Mouse (Mus musculus) neural tube, embryonic 15.5 days (tissue): ENCODE measurements around the gene Abr. TPM values are rescaled to one million over a fixed set of nuclear protein-coding genes. Genes with fewer than 3 reads are reported as not detected.

ENCODE experiments used
- ATAC-seq: fragments of 200-750 bp; cut with Nextera tagmentation; 2 replicates; pipeline ENCODE4 v1.8.0; 2017; ENCODE audit warnings: mild to moderate bottlenecking, moderate TSS enrichment, moderate library complexity; ENCODE audit not compliant: low FRiP score
- H3K27ac ChIP-seq: fragments of 300-500 bp; sonication (generic); replicated peaks from 2 replicates; pipeline ENCODE4 v1.5.1; 2015; ENCODE audit warnings: mild to moderate bottlenecking, inconsistent platforms
- H3K27me3 ChIP-seq: fragments of 300-500 bp; sonication (generic); replicated peaks from 2 replicates; pipeline ENCODE4 v1.6.1; 2015; ENCODE audit warnings: inconsistent platforms
- H3K36me3 ChIP-seq: fragments of 300-500 bp; sonication (generic); 2 replicates; pipeline ENCODE4 v1.6.1; 2015; ENCODE audit warnings: inconsistent platforms
- H3K4me1 ChIP-seq: fragments of 300-500 bp; sonication (generic); 2 replicates; pipeline ENCODE4 v1.6.1; 2015; ENCODE audit warnings: inconsistent platforms
- H3K4me2 ChIP-seq: fragments of 300-500 bp; sonication (generic); 2 replicates; pipeline ENCODE4 v1.6.1; 2015; ENCODE audit warnings: inconsistent platforms, mild to moderate bottlenecking, moderate library complexity
- H3K4me3 ChIP-seq: fragments of 300-500 bp; sonication (generic); replicated peaks from 2 replicates; pipeline ENCODE4 v1.5.1; 2015; ENCODE audit warnings: mild to moderate bottlenecking, inconsistent platforms
- H3K9ac ChIP-seq: fragments of 300-500 bp; sonication (generic); replicated peaks from 2 replicates; pipeline ENCODE4 v1.6.1; 2015; ENCODE audit warnings: mild to moderate bottlenecking, inconsistent platforms
- H3K9me3 ChIP-seq: fragments of 300-500 bp; sonication (generic); replicated peaks from 2 replicates; pipeline ENCODE4 v1.6.1; 2016; ENCODE audit warnings: inconsistent platforms
- WGBS: fragments of 180-500 bp; shearing (Covaris S2); methylation state at CpG from one replicate; pipeline ENCODE4 v1.1.7; 2015; ENCODE audit warnings: mixed read lengths; 5-methylcytosine and 5-hydroxymethylcytosine counted together
- polyA plus RNA-seq: library from polyadenylated mRNA; unstranded; fragments of >200 nt; fragmentation: Nextera tagmentation; extraction: Ambion mirVana; gene quantifications from 2 replicates; pipeline ENCODE4 v1.2.1, GENCODE M21; 2015

Abr gene
- polyA plus RNA-seq, 1 experiment from 2014 or later: 88.3 TPM

DNA sequence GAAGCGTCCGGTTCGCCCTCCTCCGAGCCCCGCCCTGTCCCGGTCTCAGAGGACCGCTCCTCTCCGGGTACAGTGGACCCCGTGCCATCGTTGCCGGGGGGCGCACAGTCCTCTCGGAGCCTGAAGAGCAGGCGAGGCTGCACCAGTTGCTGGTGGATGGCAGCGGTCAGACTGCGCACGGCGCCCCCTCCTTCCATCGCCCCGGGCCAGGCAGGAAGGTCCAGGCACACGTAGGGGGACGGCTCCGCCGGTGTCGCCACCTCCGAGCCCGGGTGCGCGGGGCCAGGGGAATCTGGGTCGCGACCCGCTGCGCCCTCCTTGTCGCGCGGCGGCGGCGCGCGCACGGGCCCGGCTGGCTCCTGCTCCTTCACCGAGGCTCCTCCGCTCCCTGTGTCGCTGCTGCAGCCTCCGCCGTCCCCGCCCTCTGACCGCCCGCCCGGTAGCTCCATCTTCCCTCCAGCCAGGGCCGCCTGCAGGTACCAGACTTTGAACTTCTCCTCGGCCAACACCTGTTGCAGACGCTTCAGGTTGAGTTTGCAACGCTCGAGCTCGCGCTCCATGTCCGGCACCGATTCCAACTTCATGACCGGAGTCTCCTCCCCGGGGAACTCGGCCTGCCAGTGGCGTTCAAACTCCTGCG lies 572 bp upstream of the Abr start:
- Histone ChIP-seq H3K9me3 (no peaks in the 10 kb centered on the region), H3K27me3 (peaks cover 8% of the 10 kb centered on the region; the same call in 1 of the 2 replicates), H3K4me2 (peak overlapping the region; percentile 100), H3K27ac (peak overlapping the region; percentile 50; the same call in 1 of the 2 replicates), H3K4me3 (peak overlapping the region; percentile 64), H3K9ac (peak overlapping the region; percentile 59), H3K36me3 (no peaks in the 10 kb centered on the region), H3K4me1 (peaks cover 35% of the 10 kb centered on the region)
- ATAC-seq: 0 out of 2 replicates have a peak, but pooled peaks have one; percentile 23
- under 1% methylated on average over 65 of the region's 66 CpGs for WGBS

DNA sequence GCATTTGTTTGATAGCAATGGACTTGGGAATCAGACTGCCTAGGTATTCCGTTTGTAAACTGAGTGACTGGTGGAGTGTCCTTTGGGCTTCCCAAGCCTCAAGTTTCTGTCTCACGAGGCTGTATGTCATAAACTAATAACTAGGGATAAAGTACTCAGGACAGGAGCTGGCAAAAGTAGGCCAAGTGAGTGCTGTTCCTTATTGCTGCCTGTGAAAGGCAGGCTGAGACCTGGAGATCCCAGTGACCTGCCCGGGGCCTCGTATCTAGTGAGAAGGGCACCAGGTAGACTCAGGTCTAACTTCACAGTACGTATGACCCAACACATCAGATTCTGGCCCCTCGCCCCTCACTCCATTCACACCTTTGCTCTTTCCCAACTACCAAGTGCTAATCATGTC lies 4.0 kb downstream of the Abr start:
- H3K27me3 ChIP-seq: peaks cover 8% of the 10 kb centered on the region; the same call in 1 of the 2 replicates
- no peak overlapping the region for H3K4me3 ChIP-seq
- peaks cover 41% of the 10 kb centered on the region for H3K4me1 ChIP-seq
- H3K9ac ChIP-seq: no peak overlapping the region
- H3K27ac ChIP-seq: no peak overlapping the region
- 90% methylated on average over 6 of the region's 6 CpGs for WGBS
- no peaks in the 10 kb centered on the region for H3K9me3 ChIP-seq
- H3K4me2 ChIP-seq: no peak overlapping the region
- no peak for ATAC-seq
- H3K36me3 ChIP-seq: no peaks in the 10 kb centered on the region

DNA sequence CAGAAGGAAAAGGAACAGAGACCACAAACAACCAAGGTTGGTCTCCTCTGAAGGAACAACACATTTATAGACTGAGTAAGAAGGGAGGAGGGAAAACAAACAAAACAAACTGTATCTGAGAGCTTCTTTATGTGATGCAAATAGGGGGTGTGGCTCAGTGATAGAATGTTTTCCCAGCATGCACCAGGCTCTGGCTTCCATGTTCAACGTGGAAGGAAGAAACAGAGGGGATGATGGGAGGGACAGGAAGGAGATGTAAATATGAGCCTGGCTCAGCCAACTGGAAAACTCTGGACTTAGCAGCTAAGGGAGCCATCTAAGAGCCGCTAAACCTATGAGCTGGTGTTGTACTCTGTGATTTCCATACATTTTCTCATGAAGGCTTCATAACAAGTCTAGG lies 7.9 kb downstream of the Abr start:
- Histone ChIP-seq H3K27ac (no peak overlapping the region), H3K36me3 (no peaks in the 10 kb centered on the region), H3K4me2 (no peak overlapping the region), H3K9ac (no peak overlapping the region), H3K4me1 (peaks cover 20% of the 10 kb centered on the region), H3K9me3 (no peaks in the 10 kb centered on the region), H3K27me3 (no peaks in the 10 kb centered on the region), H3K4me3 (no peak overlapping the region)
- ATAC-seq: no peak
- 52% methylated on average over 2 of the region's 2 CpGs for WGBS

DNA sequence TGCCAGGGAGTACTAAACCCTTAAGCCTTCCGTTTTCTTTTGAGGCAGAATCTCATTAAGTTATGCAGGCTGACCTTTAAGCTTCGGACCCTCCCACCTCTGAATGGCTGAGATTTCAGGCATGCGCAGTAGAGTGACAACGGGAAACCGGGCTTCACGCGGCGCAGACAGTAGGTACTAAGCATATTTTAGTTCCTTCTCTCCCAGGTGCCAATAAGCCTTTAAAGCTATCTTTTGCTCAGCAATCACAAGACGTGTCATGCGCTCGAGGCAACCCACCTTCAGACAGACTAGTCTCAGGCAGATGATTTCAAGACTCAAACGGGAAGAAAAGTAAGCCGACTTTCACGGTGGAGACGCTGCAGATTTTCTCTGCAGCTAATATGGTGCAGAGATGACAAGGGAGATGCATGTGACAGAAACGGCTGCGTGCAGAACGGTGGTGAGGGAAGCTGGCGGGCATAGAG lies 9.4 kb downstream of the Abr start:
- WGBS: under 1% methylated on average over 19 of the region's 19 CpGs
- peak overlapping the region; percentile 87 for H3K27ac ChIP-seq
- peaks cover 20% of the 10 kb centered on the region for H3K4me1 ChIP-seq
- H3K27me3 ChIP-seq: no peaks in the 10 kb centered on the region
- no peaks in the 10 kb centered on the region for H3K36me3 ChIP-seq
- peak overlapping the region; percentile 76 for H3K4me2 ChIP-seq
- peak overlapping the region; percentile 55 for H3K9ac ChIP-seq
- peak overlapping the region; percentile 48 for H3K4me3 ChIP-seq
- no peaks in the 10 kb centered on the region for H3K9me3 ChIP-seq
- peak; percentile 69 for ATAC-seq

DNA sequence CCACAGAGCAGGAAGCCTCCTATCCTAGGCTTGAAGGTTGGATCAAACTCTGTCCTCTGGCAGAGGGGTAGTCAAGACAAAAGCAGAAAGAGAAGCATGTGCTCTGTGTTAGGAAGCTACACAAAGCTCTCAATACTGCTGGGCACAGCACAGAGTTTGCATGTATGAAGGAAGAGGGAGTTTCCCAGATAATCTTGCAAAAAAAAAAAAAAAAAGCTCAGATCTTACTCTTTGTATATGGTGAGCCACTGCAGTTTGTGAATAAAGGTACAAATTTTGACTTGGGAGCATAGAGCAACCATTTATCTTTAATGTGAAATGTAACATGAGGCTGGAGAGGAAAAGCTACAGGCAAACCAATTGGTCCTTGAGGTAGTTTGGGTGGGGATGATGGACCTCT lies 11.2 kb downstream of the Abr start:
- Histone ChIP-seq H3K4me2 (no peak overlapping the region), H3K4me1 (peaks cover 27% of the 10 kb centered on the region), H3K27ac (no peak overlapping the region), H3K27me3 (no peaks in the 10 kb centered on the region), H3K9me3 (no peaks in the 10 kb centered on the region), H3K36me3 (no peaks in the 10 kb centered on the region), H3K4me3 (no peak overlapping the region), H3K9ac (no peak overlapping the region)
- no peak for ATAC-seq

DNA sequence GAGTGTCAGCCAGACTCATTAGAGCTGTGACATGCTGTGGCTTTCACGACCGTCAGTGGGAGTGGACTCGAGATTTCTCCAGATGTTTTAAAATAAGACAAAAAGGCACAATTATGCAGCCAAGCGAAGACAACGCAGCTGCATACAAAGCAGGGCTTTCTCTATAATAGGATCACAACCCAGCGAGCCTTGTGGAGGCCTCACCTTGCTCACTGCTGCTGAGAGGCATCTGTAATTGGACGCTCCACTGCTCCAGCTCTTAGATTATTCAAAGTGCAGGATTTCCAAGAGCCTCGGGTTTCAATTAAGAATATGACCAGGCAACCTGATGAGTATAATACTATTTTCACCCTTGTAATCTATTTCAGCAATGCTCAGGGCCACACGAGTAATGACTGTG lies 15.6 kb downstream of the Abr start:
- no peak overlapping the region for H3K9ac ChIP-seq
- H3K4me3 ChIP-seq: no peak overlapping the region
- 24% methylated on average over 9 of the region's 9 CpGs for WGBS
- no peaks in the 10 kb centered on the region for H3K27me3 ChIP-seq
- no peaks in the 10 kb centered on the region for H3K36me3 ChIP-seq
- H3K27ac ChIP-seq: peak overlapping the region; percentile 51
- no peak overlapping the region for H3K4me2 ChIP-seq
- no peaks in the 10 kb centered on the region for H3K9me3 ChIP-seq
- no peak for ATAC-seq
- peaks cover 7% of the 10 kb centered on the region for H3K4me1 ChIP-seq

DNA sequence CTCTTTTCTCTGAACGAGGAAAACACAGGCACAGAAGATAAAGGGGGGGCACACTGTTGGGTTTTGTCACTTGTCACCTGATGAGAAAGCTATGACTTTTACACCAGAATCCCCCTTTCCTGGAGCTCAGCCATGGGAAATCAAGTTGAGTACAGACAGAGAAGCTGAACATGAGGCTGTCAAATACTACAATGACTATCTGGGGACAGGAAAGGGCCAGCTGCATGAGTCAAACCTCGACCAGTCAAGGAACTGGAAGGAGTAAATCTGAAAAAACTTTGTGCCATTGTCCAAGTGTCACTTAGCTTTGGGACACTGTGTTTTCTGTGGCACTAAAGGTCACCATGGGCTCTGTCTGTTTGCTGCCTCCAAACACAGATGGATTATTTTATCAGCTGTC lies 22.9 kb downstream of the Abr start:
- no peak overlapping the region for H3K27ac ChIP-seq
- H3K4me2 ChIP-seq: no peak overlapping the region
- H3K4me1 ChIP-seq: no peaks in the 10 kb centered on the region
- no peaks in the 10 kb centered on the region for H3K27me3 ChIP-seq
- H3K36me3 ChIP-seq: no peaks in the 10 kb centered on the region
- no peak overlapping the region for H3K4me3 ChIP-seq
- 14% methylated on average over 2 of the region's 2 CpGs for WGBS
- no peak overlapping the region for H3K9ac ChIP-seq
- no peak for ATAC-seq
- no peaks in the 10 kb centered on the region for H3K9me3 ChIP-seq

DNA sequence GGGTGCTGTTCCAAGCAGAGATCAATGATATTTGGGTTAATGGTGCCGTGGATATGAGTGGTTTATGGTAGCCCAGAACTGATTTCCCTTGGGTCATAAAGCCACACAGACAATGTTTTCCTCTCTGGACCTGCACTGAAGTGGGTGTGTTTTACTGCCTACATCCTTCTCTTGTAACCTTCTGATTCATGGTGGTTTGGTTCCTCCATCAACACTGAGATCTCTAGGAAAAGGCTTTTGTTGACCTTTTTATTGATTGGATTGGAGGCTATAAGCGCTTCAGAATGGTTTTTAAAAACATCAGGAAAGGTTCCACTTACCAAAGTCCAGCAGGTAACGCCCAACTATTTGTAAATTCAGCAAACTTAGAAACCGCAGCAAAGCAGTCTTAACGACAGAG lies 23.4 kb downstream of the Abr start:
- H3K27ac ChIP-seq: no peak overlapping the region

DNA sequence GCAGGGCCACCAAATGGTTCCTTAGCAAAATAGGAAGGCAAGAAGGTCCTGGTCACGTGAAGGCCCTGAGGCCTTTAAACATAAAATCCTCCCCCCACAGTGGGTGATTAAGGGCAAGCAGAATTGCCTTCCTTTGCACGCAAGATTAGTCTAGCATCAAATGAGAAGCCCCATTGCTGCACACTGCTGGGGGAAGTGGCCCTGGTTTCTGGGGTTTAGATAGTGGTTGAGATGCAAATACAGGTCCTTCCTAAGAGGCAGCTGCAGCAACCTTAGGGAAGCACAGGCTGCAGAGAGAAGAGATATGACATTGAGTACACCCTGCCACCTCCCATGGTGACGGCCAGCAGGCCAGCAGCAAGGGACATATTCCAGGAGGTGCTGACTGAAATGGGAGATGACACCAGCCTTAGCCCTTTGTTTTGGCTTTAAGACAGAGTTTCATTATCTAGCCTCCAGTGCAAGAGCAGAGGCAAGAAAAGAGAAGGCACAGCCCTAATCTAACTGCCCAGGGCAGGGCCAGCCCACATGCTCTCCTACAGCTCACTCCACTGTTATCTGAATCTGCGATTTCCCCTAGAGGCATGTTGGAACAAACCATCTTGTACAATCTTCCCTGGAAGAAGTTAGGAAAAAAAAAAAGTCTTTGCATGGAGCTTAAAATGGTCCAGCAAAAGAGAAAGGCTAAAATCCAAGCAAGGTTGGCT lies 28.3 kb downstream of the Abr start:
- no peak overlapping the region for H3K4me3 ChIP-seq
- no peak overlapping the region for H3K9ac ChIP-seq
- H3K27me3 ChIP-seq: no peaks in the 10 kb centered on the region
- peaks cover 6% of the 10 kb centered on the region for H3K4me1 ChIP-seq
- no peaks in the 10 kb centered on the region for H3K9me3 ChIP-seq
- 52% methylated on average over 4 of the region's 4 CpGs for WGBS
- H3K4me2 ChIP-seq: no peak overlapping the region
- no peaks in the 10 kb centered on the region for H3K36me3 ChIP-seq
- no peak overlapping the region for H3K27ac ChIP-seq
- ATAC-seq: no peak

More for the DNA sequence above, 23.4 kb downstream of the Abr start:
- 60% methylated on average over 5 of the region's 5 CpGs for WGBS
- Histone ChIP-seq H3K4me3 (no peak overlapping the region), H3K9ac (no peak overlapping the region), H3K4me2 (no peak overlapping the region), H3K36me3 (no peaks in the 10 kb centered on the region), H3K4me1 (peaks cover 3% of the 10 kb centered on the region), H3K9me3 (no peaks in the 10 kb centered on the region), H3K27me3 (no peaks in the 10 kb centered on the region)
- ATAC-seq: no peak

DNA sequence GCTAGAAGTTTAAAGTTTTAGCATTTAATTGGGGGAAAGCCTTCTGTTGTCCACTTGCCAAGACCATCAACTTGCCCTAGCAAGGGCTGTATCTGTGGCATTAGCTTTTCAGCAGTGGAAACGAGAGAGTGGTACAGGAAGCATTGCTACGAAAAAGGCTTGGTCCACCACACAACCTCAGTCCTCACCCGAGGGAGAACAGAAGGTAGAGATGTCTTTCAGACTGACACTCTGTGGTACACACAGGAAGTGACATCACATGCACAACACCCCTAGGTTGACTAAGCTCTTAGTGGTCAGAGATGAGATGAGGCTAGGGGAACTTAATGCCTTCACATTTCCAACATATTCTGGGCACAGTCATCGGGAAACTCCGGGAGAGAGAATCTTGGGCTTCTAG lies 32.4 kb downstream of the Abr start:
- Histone ChIP-seq H3K4me2 (no peak overlapping the region), H3K27me3 (no peaks in the 10 kb centered on the region), H3K36me3 (no peaks in the 10 kb centered on the region), H3K27ac (no peak overlapping the region), H3K4me3 (no peak overlapping the region), H3K9me3 (no peaks in the 10 kb centered on the region), H3K9ac (no peak overlapping the region), H3K4me1 (peaks cover 6% of the 10 kb centered on the region)
- 89% methylated on average over 5 of the region's 5 CpGs for WGBS
- ATAC-seq: no peak

DNA sequence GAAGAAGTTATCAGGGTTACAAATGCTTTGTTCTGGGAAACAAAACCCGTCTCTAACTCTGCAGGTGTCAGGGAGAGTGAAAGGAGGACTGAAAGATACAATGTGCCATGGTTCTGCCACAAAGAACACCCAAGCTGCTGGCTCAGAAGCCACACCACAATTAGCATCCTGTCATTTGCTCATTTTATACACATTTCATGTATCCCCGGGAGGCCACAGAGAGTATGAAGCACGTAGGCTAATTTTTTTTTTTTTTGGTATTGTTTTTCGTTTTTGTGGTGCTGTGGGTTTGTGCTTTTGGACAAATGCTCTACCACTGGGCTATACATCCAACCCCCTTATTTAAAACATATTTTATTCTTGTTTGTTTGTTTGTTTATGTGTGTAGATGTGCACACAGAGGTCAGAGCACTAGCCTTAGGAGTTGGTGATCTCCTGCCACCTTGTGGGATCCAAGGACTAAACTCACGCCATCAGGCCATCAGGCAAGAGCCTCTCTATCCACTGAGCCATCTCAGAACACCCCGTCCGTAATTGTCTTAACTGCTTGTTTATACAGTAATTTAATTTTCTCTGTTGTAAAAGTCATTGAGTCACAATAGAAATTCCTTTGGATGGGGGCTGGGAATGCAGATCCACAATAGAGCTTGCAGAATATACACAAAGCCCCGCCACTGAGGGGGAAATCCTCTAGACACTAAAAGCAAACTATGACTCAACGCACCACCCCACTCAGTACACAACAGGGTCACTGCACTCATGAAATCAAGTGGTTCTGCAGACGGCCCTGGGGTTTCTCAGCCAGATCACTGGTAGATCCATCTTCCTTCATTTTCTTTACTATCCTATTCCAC lies 33.3 kb downstream of the Abr start:
- no peak overlapping the region for H3K9ac ChIP-seq
- no peaks in the 10 kb centered on the region for H3K36me3 ChIP-seq
- H3K27ac ChIP-seq: no peak overlapping the region
- no peak for ATAC-seq
- H3K27me3 ChIP-seq: no peaks in the 10 kb centered on the region
- 49% methylated on average over 10 of the region's 10 CpGs for WGBS
- H3K9me3 ChIP-seq: no peaks in the 10 kb centered on the region
- H3K4me1 ChIP-seq: peaks cover 4% of the 10 kb centered on the region
- no peak overlapping the region for H3K4me2 ChIP-seq
- no peak overlapping the region for H3K4me3 ChIP-seq
